Mouse (Mus musculus) right cerebral cortex, postnatal 4 days (tissue): ENCODE measurements around the gene Pip4p1.

Source experiments
- DNase-seq: peaks from one replicate; pipeline ENCODE4 v3.0.0-alpha.2; 2022

Pip4p1 gene

DNA sequence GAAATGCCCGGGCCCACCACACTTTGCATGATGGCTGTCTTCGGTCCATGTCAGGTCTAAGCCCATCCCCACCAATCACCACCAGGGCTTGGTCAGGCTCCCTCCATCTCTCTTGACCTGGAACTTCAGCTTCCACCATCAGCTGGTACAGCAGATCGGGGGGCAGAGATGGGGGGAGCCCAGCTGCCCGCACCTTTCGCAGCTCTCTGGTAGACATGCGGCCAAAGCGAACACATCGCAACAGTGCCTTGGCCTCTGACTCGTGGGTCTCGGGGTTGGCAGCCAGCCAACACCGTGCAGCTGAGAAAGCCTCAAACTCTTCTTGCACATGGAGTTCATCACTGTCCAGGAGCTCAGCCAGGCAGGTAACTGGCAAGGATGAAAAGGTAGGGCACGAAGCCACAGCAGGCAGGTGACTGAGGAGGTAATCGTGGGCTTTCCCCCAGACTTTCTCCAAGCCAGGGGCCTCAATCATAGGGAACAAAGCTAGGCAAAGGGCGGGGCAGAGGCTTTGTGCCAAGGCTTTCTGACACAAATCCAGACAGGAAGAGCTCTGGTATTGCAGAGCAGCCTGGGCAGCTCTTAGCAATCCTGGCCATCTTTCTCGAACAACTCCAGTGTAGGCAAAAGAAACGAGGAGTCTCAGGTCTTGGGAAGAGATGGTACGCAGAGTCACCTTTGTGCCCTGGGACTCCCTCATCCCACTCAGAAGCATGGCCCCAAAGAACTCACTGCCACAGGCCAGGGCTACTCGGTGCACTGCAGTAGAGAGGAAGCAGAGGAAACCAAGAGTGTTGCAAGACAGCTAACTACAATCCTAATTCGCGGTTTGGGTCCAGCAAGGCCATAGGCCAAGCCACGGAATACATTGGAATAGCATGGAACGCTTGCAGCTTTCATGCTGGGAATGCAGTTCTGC, 37.9 kb downstream of the Pip4p1 start:
- DNase-seq = no peak

DNA sequence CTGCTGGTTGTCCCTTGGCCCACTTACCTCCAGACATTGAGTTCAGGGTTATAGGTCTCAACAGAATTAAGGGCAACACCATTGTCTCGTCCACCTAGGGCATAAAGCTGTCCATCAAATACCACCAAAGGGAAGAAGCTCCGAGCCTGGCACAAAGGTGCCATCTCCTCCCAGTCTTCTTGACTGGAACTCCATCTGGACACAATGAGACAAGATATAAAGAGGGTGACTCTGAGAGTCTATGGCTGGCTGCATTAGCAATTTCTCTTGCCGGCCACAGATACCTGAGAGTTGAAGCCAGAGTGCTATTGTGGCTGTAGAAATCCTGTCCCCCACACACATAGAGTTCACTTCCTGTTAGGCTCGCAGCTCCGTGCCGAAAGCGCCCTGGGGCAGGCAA, 38.6 kb downstream of the Pip4p1 start:
- no peak for DNase-seq

DNA sequence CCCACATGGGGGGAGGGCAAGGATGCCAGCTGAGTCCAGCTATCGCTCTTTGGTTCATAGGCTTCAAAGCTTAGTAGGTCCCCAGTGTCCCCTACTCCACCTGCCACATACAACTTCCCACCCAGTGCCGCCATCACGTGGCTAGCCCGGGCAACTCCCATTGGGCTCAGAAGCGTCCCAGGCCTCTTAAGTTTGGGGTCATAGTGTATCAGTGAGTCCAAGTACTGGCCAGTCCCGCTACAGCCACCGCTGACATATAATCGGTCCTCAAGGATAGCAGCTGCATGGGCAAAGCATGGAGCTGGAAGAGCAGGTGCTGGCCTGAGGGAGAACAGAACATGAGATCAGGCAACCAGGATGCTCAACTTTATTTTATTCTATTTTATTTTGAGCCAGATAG, 39.0 kb downstream of the Pip4p1 start:
- no peak for DNase-seq

DNA sequence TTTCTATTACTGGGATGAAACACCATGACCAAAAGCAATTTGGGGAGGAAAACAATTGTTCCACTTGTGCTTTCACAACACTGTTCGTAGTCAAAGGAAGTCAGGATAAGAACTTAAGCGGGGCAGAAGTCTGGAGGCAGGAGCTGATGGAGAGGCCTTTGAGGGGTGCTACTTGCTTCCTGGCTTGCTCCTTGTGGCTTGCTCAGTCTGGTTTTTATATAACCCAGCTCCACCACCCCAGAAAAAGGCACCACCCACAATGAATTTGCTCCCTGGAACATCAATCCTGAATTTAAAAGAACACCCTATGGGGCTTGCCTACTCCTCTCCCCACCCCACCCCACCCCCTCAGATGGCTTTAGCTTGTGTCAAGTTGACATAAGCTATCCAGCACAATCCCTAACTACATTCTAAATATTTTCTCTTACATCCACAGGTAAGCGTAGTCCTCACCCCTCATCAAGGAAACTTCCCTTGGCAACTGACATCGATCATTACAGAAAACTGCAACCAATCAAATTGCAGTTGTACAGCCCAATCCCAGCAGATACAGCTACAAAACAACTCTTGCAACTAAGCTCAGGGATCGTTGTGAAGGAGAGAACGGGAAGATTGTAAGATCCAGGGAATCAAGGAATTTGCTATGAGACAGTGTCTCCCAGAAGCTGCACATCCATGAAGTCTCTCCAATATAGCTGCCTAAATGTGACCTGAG, 54.3 kb downstream of the Pip4p1 start:
- no peak for DNase-seq
